Mouse (Mus musculus) lung, adult 2 months (tissue): ENCODE results near the gene Gm2174.

Experiments
- CTCF ChIP-seq: fragments of 200-500 bp; IDR thresholded peaks from 2 replicates; pipeline ENCODE4 v1.5.1; 2011; ENCODE audit warnings: mild to moderate bottlenecking, low read length, control low read depth; ENCODE audit not compliant: insufficient read depth
- POLR2A ChIP-seq: fragments of 200-500 bp; IDR thresholded peaks from 2 replicates; pipeline ENCODE4 v1.6.1; 2011; ENCODE audit warnings: low read depth, mild to moderate bottlenecking, control low read depth, low read length, borderline replicate concordance; ENCODE audit errors: extremely low read depth

DNA sequence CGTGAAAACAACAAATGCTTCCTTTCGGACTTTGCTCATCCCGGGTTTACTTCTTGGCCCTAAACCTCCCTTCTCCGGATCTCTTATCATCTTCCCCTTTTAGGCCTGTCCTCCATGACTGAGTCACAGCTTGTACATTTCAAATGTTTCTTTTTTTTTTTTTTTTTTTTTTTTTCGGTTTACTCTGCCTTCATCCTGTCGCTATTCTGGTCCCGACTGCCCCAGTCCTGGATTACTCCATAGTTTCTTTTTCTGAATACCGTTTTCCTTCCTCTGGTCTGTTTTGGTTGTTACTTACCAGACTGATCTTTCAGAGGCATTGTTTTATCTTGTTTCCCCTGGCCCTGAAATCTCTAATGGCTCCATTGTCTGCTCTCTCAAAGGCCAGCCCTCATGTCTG is 26.3 kb downstream of the Gm2174 start:
- no peak for TF ChIP-seq POLR2A
- TF ChIP-seq CTCF = no peak
